Mouse (Mus musculus) gastrocnemius, postnatal 4 days (tissue): ENCODE measurements around the gene Ndufv3. TPM values are rescaled to one million over a fixed set of nuclear protein-coding genes. Genes with fewer than 3 reads are reported as not detected.
"Not testable (repeated sequence)": the region's sequence is repeated elsewhere in the genome, so short reads cannot be mapped to it uniquely, and the experiment has no call there.

Experiments
- DNase-seq, 2 experiments: peaks; one replicate each; pipeline ENCODE4 v3.0.0; 2021 to 2022; ENCODE audit warnings: low spot score in 2 of 2, mixed read lengths in 2 of 2
- total RNA-seq, 2 experiments: library from RNA; stranded (reverse); gene quantifications; 2 replicates each; pipeline ENCODE4 v1.2.3; 2021

Gene Ndufv3
- total RNA-seq, 2 experiments from 2014 or later = 385 to 388 TPM

DNA sequence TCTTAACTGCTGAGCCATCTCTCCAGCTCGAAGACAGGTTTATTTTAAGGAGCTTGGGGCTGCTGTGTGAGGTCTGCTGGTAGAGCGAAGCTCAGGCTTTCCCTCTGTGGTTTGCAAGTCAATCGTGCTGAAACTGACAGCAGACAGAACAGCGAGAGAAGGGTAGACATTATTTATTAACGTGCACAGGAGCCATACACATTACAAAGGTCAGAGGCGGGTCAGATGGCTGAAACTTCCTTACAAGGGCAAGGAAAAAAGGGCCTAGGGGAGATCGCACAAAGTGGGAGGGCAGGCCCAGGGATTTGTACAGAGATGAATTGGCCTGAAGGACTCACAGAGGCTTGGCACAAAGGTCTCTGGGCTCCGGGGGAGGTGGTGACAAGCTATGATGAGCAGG, 29.5 kb downstream of the Ndufv3 start:
- no peak for DNase-seq

DNA sequence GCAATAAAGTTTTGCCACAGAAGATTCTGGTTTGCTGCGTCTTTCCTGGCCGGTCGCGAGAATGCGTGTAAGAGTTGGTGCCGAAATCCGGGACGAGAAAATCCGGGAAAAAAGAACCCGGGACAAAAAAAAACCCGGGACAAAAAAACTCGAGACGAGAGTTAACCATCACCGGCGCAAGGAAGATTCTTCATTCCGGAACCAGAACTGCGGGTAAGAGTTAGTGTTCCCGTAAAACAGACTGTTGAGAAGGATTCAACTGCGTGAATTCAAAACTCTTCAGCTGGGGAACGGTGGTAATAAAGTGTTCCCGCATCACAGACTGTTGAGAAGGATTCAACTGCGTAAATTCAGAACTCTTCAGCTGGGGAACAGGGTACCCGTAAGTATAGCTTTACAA, 32.7 kb downstream of the Ndufv3 start:
- DNase-seq = not testable (repeated sequence)

DNA sequence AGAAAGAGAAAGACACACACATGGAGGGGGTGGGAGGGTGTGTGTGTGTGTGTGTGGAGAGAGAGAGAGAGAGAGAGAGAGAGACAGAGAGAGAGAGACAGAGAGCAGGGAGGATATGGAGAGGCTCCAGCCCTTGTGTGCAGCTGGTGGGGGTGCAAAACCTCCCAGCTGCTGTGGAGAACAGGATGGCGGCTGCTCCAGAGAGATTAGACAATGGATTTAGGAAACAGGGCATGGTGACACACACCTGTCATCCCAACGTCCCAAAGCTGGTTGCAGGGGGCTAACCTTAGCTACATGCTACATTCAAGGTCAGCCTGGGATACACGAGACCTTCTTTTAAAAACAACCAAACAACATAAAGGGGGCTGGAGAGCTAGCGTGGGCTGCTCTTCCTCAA, 36.3 kb downstream of the Ndufv3 start:
- no peak for DNase-seq

DNA sequence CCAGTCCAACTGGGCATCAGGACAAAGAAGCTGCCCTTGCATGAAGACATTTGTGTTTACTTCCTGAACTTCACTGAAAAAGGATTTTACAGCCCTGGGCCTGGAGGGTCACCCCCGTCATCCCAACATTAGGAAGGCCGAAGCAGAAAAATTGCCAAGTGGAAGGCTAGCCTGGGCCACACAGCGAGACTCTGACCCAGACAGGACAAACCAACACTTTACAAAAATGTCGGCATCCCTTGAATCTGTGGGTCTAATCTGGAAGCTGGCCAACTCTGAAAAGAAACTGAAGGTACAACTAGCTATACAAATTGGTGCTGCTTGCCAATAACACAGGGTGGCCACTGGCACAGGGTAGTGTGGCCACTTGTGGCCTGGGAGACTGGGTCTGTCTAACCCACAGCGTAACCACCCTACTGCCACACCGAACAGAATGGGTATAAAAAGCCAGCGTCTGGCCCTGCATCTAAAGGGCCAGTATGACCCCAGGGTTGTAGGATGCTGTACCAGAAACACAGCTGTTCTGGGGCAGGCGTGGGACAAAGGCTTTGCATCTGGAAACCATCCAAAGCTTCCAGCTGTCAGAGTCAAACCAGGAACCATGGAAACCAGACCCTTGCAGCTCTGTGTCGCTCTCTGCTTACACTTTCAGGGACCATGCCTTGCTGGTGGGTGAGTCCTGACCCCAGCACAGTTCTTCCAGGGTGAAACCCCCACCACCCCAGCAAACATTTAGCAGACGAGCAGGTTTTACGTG, 37.4 kb downstream of the Ndufv3 start:
- peak in 1 of 2 experiments; percentile 63 for DNase-seq

DNA sequence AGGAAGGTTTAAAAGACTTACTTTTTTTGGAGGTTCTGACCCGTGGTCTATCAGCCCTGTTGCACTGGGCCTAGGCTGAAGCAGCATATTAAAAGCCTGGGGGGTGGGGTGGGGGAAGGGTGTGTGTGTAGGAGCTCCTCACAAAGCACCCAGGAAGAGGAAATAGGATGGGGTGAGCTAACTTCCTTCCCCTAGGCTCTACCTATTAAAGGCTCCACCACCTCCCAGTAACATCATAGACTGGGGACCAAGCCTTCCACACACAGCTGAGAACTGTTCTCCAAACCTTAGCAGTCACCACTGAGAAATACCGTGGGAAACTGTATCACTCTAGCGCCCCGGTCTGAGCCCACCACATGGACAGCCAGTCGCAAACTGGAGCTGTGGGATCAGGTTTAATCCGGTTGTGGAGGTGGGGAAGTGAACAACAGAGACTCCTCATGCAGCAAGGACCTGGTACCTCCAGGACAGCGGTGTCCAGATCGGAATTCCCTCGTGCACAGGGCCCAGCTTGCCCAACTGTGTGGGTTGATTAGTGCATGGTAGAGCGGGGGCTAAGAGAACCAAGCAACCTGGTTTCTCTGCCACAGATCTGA, 38.1 kb downstream of the Ndufv3 start:
- DNase-seq = no peak

DNA sequence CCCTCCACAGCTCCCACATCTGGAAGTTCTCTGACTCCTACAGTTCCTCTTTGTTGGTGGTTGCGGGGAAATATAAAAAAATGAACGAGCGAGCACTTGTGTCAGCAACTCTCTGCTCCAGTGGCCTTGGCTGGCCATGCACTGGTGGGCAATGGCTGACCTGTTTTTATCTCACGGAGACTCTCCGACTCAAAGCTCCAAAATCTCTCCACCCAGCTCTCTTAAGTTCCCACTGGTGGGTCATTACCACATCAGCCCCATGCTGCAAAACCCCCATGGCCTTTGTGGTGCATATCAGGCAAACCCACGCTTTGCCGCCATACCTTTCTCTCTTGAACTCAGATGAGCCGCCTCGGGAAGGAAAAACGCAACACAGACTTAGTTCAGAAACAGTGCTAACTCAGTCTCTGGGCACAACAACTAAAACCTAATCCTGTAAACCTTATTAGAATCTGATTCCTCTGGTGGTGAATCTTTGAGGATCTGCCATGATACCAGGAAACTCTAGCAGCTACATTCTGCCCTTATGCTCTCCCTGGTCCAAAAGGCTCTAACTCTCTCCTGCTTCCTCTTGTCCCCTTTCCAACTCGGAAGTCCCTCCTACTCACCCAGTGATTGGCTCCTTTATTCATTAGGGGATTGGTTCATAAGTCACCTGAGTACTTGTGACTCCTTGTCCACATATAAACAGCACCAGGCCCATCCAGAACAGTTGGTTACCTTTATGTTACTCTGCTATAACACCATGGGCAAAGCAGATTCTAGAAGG, 39.3 kb downstream of the Ndufv3 start:
- no peak for DNase-seq

DNA sequence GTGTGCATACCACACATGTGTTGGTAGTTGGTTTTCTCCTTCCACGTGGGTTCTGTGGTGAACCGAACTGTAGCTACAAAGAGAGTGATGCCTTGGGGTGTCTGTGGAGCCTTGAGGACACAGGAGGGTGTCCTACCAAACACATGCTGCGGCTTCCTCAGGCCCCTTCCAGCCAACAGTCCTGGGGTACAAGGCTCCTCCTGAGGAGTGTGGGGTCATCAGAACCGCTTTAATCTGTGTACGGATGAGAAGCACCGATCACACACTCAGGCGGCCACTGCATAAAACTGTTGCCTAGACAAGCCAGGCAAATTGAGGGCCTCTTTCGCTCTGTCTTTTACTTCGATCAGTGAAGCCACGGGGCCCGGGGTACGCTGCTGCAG, 43.7 kb downstream of the Ndufv3 start:
- peak in 1 of 2 experiments; percentile 41 for DNase-seq

DNA sequence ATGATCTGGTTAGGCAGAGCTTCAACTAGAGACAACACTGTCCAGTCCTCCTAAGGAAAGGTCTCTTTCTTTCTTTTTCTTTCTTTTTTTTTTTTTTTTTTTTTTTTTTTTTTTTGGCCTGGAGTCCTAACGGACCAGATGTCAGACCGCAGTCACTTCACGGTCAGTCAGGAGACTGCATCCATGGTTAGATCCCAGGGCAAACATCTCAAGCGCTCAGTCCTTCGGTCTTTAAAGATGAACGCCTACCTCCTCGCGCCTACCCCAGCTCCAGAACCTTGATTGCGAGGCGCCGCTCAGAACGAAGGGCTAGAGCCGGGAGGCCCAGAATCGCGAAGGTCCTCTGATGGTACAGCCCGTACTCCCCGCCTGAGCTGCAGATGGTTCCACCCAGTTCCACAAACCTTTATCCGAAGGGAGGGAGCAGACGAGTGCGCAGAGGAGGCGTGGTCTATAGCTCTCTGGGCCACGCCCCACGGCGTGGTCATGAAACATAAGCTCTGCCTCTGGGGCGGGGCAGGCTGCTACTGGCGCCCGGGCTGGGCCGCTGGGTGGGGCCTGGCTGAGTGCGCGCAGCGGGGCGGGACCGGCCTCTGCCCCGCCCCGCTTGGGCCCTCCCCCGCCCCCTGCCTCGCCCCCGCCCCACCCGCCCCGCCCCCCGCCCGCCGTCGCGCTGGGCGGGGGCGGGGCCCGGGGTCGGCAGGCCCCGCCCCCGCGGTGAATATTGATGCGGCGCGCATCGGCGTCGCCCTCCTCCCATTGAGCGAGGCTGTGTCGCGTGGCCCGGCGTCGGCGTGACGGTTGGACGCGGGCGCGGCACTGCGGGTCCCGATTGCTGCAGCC, 44.3 kb downstream of the Ndufv3 start, which contains the start of gene Pknox1:
Pknox1 (plus strand) TSS at position 720 of the 843 bp plus-strand sequence.
- DNase-seq = peak; percentile 95 to 99

DNA sequence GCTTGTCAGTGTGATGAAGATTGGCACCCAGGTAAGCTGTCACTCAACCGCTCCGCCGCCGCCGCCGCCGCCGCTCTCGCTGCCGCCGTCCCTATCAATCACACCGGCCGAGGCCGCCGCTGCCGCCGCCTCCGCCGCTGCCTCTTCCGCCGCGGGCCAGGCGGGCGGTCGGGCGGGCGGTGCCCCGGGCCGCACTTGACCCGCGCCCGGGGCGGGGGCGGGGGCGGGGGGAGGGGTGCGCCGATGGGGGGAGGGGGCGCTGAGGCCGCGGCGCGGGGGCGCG, 44.9 kb downstream of the Ndufv3 start:
- DNase-seq = no peak

DNA sequence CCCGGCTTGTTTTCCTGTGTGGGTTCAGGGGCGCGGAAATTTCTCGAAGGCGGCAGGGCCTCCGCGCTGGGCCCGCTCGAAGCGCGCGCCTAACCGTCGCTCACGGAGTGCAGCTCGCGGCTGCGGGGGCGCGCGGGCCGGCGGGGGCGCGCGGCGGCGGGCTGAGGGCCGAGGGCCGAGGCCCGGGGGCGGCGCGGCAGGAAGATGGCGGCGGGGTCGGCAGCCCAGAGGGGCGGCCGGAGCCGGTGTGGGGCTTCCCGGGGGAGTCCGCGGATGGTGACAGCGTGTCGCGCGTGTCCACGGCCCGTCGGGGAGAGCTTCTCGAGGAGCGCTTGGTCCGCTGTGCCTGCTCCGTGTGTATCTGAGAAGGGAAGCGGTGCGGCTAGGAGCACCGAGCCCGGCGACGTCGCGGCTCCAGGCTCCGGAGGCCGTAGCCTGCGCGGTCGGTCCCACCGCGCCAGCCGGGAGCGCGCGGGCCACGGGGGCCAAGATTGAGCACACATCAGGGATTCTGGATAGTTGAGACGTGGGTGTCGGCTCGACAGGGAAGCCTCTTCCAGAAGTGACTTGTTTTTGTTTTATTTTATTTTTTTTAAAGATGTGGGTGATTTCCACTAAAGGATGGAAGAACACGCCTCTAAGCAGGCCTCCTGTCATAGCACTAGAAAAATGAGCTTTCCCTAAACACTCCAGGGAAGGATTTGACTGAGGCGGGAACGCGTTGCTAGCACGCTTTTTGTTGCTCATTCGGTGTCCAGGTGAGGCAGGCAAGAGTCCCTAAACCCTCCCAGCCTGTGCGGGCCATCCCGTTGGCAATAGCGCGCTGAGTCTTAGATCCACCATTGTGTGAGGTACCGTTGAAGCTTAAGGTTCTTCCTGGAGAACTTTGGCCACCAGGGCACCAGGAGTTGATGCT, 45.5 kb downstream of the Ndufv3 start:
- peak; percentile 58 to 75 for DNase-seq

DNA sequence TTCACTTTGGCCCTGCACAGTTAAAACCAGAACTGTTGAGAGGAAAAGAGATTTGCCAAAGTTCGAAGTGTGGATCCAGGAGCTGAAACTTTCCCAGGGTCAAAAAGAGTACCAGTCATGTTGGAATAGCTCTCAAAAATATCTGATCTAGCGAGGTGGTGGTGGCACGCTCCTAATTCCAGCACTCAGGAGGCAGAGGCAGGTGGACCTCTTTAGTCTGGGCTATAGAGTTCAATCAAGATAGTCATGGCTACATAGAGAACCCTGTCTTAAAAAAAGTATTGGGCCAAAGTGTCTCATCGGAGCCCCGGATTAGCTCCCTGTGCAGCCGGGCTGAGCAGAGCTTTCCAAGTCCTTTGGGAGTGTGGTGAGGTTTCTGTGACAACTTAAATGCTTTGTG, 46.4 kb downstream of the Ndufv3 start:
- no peak for DNase-seq

DNA sequence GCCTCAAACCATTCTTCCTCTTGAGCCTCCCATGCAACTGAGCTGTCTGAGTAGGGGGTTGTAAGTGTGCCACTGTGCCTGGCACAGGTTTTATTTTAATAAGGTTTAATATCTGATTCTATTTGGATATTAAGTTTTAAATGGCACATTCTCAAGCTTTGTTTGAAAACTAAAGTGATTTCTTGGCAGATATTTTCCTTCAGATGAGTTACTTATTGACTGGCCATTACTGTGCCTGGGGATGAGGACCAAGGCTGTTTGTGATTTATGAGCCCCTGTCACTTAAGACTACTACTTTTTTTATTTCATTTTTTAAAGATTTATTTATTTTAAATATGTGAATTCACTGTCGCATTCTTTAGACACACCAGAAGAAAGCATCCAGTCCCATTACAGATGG, 49.8 kb downstream of the Ndufv3 start:
- DNase-seq = no peak

DNA sequence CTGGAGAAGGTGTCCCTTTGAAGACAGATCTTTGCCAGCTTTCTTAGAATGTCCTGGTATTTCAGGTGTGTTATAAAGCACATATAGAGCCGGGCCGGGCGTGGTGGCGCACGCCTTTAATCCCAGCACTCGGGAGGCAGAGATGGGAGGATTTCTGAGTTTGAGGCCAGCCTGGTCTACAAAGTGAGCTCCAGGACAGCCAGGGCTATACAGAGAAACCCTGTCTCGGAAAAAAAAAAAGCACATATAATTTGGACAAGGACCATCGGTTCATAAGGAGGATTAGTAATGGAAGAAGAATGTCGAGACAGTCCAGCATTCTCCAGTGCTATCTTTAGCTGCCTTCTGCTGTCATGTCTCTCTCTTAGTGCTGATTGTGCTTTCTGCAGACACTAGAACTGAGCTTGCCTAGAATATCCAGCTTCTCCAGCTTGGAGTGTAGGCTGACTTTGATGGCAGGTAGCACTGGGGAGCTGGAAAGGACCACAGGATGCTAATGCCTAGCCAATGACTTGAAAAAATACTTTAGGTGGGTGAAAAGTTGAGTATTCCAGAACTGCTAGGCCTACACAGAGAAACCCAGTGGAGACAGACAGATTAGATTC, 50.5 kb downstream of the Ndufv3 start:
- peak; percentile 63 for DNase-seq

DNA sequence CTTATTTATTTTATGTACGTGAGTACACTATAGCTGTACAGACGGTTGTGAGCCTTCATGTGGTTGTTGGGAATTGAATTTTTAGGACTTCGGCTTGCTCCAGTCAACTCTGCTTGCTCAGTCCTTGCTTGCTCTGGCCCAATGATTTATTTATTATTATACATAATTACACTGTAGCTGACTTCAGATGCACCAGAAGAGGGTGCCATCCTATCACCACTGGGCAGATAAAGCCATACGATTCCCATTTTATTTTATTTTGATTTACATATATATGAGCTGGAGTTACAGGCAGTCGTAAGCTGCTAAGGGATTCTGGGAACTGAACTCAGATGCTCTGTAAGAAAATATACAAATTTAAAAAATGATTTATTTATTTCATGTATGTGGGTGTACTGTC, 51.8 kb downstream of the Ndufv3 start:
- no peak for DNase-seq

DNA sequence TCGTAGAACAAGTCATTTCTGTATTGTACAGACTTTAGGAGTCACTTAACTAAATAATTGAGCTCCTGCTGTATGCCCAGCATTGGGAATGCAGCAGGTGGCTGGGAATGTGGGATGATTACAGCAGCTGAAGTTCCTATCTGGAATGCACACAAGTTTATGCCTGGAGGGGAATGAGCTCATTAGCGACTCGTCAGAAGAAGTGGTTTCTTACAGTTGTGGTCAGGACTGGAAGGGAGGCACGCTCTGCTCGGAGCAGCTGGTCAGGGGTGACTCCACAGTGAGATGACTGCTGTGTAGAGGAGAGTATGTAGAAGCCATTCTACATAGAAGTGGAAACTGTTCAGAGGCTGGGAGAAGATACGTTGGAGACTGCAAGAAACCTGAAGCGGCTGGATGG, 54.7 kb downstream of the Ndufv3 start:
- DNase-seq = no peak

DNA sequence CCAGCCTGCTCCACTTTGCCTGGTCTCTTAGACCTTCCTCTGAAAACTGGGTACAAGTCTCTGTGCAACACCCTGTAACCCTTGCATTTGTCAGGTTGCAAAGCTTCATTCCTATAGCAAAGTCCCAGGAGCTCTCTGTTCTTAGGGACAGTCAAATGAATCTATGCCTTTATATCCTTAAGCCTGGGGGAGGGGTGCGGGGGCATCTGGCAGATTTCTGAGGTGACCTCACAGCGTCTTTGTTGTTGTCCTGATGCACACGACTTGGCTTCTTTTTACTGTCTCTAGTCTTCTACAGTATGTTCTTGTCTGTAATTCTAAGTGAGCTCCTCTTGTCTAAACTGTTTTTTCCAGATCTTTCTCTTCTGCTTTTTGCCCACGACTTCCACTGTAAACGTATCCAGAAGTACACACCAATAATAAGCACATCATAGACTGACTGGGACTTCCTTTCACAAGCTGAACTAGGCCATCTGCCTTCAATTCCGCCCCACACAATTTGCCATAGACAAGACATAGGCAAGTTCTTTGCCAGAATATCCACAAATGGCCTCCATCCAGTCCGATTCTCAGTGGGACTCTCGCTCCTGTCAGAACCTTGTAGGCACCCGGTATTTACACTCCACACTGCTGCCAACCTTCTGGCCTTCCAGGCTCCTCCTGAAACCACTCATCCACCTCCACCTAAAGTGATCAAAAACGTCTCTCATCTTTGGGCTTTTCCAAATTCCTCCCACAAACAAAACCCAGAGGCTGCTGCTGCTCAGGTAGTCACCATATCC, 56.7 kb downstream of the Ndufv3 start:
- no peak for DNase-seq

DNA sequence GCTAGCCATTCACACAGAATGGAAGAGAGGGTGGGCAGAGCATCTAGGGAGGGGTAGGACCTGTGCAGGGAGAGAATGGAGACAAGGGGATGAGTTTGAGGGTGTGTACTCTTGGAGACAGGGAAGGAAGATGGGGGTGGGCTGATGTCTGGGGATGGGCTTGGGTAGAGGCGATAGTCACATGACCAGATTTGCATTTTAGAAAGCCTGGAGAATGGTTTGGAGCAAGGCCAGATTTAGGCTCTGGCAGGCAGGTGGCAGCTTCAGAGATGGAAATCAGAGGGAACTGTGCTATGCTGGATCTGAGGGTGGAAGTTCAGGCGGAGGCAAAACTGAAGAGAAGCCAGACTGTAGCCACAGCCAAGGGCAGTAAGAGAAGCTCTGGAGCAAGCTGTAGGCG, 60.4 kb downstream of the Ndufv3 start:
- no peak for DNase-seq
